Mouse (Mus musculus) mouse trophoblast stem cell (cell line): ENCODE results near the gene Gfod1.

Experiments used
- in situ Hi-C, 2 experiments: fragments of 300-500 bp; cut with MseI, MboI; formaldehyde crosslinking; loops; 2 replicates in 1 of 2; 3 replicates in 1 of 2; pipeline ENCODE4 v1.15.1; 2025

Gfod1 gene

GRCm38 (mm10) chr13:43231965-43232860 lies 71.8 kb downstream of the Gfod1 start:
- in situ Hi-C loops = no loop called here

- in situ Hi-C loops = no loop called here
Measured at GRCm38 (mm10) chr13:43230842-43231241, 73.1 kb downstream of the Gfod1 start.

- in situ Hi-C loops = no loop called here
Measured at GRCm38 (mm10) chr13:43230238-43230637, 73.7 kb downstream of the Gfod1 start.

- in situ Hi-C loops = no loop called here
Measured at GRCm38 (mm10) chr13:43229767-43230166, 74.2 kb downstream of the Gfod1 start.

GRCm38 (mm10) chr13:43228141-43228540 lies 75.8 kb downstream of the Gfod1 start:
- in situ Hi-C loops = no loop called here

- in situ Hi-C loops = no loop called here
Measured at GRCm38 (mm10) chr13:43226041-43226440, 77.9 kb downstream of the Gfod1 start.

DNA sequence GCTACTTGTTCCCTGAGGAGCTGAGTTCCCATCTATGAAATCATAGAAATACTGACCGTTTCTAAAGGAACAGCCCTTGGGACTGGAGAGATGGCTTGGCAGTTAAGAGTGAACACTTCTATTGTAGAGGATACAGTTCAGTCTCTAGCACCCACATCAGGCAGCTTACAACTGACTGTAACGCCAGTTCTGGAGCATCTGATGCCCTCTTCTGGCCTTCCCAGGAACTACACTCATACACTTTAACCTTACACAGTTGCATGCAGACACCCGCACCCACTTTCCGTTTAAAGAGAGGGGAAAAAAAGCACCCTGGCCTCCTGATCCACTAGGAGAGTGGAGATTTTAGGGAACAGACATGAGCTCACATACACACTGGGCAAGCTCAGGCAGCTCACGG lies 78.8 kb downstream of the Gfod1 start:
- in situ Hi-C loops = no loop called here

- in situ Hi-C loops = no loop called here
Measured at GRCm38 (mm10) chr13:43222084-43222483, 81.9 kb downstream of the Gfod1 start.

GRCm38 (mm10) chr13:43221290-43221689 lies 82.7 kb downstream of the Gfod1 start:
- in situ Hi-C loops = no loop called here

DNA sequence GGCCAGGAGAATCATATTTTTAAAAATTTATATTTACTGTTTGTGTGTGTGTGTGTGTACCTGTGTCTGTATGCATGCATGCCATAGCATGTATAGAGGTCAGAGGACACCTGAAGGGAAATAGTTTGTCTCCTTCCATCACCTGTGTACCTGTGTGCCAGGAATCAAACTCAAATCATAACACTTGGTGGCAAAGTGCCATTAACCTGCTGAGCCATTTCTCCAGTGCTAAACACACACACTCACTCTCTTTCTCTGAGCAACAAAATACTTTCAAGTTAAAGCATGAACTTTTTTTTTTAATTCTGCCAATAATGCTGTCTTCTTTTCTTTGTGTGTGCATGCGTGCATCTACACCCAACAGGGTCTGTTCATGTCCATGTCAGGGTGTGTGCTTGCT lies 83.3 kb downstream of the Gfod1 start:
- in situ Hi-C loops = no loop called here

GRCm38 (mm10) chr13:43218764-43219163 lies 85.2 kb downstream of the Gfod1 start:
- in situ Hi-C loops = no loop called here

GRCm38 (mm10) chr13:43218284-43218683 lies 85.7 kb downstream of the Gfod1 start:
- in situ Hi-C loops = no loop called here

GRCm38 (mm10) chr13:43217686-43218085 lies 86.3 kb downstream of the Gfod1 start:
- in situ Hi-C loops = no loop called here

GRCm38 (mm10) chr13:43217059-43217458 lies 86.9 kb downstream of the Gfod1 start:
- in situ Hi-C loops = no loop called here

DNA sequence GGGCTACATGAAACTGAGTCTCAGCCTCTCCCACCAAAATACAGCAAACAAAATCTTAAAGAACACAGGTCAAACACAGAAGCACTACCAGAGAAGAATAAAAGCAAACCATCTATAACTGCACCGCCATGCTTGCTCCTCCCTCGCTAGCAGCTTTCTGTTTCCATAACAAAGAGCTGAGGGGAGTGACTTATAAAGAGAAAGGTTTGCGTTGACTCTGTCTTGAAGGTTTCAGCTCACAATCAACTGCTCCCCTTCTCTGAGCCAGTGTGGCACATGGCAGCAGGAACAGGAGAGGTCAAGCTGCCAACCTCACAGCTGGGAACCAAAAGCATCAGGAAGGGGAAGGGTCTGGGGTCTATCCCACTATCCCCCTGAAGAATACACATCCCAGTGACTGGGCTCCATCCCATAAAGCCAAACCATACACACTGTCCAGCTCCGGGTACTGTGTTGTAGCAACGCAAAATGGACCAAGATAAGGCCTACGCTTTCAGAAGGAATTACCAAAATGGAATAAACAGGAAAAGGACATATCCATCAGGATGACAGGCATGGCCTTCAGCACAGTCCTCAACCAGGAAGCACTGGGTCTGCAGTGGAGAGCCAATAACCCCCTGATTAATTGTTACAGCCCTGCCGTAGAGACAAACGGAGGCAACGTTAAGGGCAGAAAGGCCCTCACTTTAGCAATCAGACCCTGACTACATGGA lies 87.8 kb downstream of the Gfod1 start:
- in situ Hi-C loops = no loop called here

DNA sequence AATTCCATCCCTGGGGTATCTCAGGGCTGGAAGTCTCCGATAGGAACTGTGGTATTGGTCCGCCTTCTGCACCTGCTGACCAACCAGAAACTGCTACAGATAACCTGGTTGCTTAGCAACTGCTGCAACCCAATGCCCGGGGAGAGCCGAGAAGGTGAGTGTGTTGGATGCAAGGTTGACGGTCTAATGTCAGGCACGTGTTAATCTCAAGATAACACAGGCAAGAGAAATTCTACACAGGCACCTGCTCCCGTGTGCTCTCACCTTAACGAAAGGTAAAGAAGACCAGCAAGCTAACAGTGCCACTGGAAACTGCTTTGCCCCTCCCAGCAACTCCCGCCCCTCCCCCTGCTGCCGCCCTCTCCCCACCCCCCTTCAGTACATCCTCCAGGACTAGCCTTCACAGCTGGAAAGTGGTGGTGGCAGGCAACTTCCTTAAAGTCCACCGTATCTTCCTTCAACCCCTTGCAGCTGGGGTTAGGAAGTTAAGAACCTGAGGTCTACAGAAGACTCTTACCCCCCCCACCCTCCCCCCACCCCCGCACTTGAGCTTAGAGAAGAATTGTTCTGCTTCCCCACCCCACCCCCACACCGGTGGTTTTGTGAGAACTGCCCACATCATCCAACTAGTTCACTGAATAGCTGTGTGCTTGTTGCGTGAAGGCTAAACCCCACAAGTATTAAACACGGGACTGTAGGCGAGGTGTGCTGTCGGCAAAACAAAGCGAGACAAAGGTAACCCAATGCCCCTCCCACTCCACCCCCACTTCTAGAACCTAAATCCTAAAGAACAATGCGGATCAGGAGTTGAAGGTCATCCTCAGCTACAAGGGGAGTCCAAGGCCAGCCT lies 88.6 kb downstream of the Gfod1 start:
- in situ Hi-C loops = no loop called here

- in situ Hi-C loops = no loop called here
Measured at GRCm38 (mm10) chr13:43212338-43212737, 91.6 kb downstream of the Gfod1 start.

DNA sequence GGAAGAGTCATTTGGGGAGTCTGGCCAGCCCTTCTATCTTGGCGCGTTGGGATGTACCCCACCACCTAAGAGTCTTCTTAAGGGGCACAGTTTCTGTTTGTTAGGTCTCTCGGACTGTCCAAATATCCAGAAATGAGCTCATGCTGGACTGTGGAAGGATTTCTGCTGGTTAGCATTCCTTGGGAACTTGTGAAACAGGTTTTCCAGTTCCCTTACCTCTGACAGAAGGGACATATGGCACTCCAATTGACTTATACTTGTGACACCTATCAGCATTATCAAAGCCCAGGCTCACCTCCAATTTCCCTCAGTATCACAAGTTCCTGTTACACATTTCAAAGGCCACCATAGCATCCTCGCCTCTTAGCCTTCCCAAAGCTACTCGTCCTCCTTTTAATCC lies 93.0 kb downstream of the Gfod1 start:
- in situ Hi-C loops = no loop called here

DNA sequence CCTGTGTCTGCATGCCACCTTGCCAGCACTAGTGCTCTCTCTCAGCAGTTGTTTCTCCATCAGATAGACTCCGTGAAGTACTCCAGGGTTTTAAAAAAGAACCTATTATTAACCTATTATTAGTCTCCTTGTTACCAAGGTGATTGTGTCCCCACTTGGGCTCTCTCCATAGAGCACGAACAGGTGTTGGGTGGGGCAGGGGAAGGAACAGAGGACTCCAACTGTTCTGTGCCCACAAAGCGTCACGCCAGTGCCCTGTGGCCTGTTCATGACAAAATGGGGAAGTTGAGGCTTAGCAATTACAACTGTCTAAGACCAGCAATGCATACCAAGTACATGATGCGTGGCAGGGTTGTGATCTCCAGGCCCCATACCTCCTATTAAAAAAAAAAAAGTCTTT lies 94.4 kb downstream of the Gfod1 start:
- in situ Hi-C loops = no loop called here

DNA sequence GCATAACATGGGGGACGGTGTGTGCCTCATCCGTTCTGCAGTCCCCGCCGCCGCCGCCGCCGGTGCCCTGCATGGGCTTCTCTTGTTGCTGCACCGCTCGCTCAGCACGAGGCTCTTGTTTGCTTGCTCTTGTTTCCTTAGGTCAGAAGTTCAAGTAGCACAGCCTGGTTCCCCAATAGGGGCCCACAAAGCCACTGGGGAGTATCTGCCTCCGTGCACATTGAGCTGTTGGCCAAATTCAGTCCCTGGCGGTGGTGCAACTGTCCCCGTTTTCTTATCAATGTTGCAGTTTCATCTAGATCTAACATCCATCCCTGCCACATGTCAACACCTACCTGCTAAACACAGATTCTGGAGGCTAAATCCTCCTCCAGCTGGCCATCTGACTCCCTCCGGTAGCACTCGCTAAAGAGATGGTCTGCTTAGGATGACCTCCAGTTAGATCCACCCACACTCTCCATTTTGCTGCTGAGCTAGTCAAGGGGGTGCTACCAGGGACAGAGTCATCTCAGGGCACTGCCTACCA lies 95.0 kb downstream of the Gfod1 start:
- in situ Hi-C loops = no loop called here

DNA sequence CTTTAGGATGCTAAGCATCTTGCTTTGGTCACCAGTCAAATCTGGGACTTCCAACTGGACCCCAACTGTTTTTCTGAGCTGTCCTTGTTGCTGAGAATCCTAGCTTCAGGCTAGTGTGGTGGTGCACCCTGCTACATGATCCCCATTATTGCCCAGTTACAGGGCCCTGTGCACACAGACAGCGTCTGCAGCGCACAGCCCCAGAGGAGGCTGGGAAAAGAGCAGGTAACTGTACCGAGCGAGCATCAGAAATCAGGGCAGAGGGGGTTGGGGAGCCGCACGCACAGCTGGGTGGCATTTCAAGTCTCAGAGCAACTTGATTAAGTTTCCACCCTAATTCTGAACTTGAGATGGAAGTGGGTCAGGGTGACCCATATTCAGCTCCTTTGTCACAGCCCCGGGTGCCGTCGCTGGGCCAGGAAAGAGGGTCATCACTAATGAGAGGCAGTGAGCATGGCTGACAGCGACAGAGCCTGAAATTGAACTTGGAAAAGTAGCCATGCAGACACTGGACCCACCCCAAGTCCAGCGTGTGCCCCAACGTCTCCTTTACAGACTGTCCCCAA lies 97.8 kb downstream of the Gfod1 start:
- in situ Hi-C loops = no loop called here
